Mouse (Mus musculus) embryonic facial prominence, embryonic 10.5 days (tissue): ENCODE results near the gene BC029722. TPM values are rescaled to one million over a fixed set of nuclear protein-coding genes. Genes with fewer than 3 reads are reported as not detected.
"Not testable (repeated sequence)": the region's sequence is repeated elsewhere in the genome, so short reads cannot be mapped to it uniquely, and the experiment has no call there.

Experiments
- DNase-seq: peaks from one replicate; pipeline ENCODE4 v3.0.0-alpha.2; 2017; ENCODE audit warnings: low spot score
- H3K27ac ChIP-seq: fragments of 300-500 bp; sonication (generic); replicated peaks from 2 replicates; pipeline ENCODE4 v1.5.1; 2016; ENCODE audit warnings: mild to moderate bottlenecking
- H3K27me3 ChIP-seq: fragments of 300-500 bp; sonication (generic); replicated peaks from 2 replicates; pipeline ENCODE4 v1.6.1; 2016; ENCODE audit warnings: low read depth, mild to moderate bottlenecking; ENCODE audit not compliant: poor library complexity, severe bottlenecking
- H3K36me3 ChIP-seq: fragments of 300-500 bp; sonication (generic); replicated peaks from 2 replicates; pipeline ENCODE4 v1.6.1; 2016; ENCODE audit warnings: mild to moderate bottlenecking, moderate library complexity
- H3K4me1 ChIP-seq: fragments of 300-500 bp; sonication (generic); 2 replicates; pipeline ENCODE4 v1.6.1; 2016
- H3K4me3 ChIP-seq: fragments of 300-500 bp; sonication (generic); 2 replicates; pipeline ENCODE4 v1.5.1; 2016; ENCODE audit warnings: mild to moderate bottlenecking, moderate library complexity
- H3K9me3 ChIP-seq: fragments of 300-500 bp; sonication (generic); 2 replicates; pipeline ENCODE4 v1.6.1; 2016; ENCODE audit warnings: mild to moderate bottlenecking
- WGBS: fragments of 180-500 bp; shearing (Covaris S2); methylation state at CpG from one replicate; pipeline ENCODE4 v1.1.7; 2016; 5-methylcytosine and 5-hydroxymethylcytosine counted together
- polyA plus RNA-seq: library from polyadenylated mRNA; unstranded; fragments of >200 nt; fragmentation: Nextera tagmentation; extraction: Ambion mirVana; gene quantifications from 2 replicates; pipeline ENCODE4 v1.2.1, GENCODE M21; 2016

BC029722 gene
- polyA plus RNA-seq, 1 experiment from 2014 or later, result 8.4 TPM

- 62% methylated on average over 9 of the region's 9 CpGs for WGBS
- no peak for DNase-seq
- Histone ChIP-seq H3K36me3 (no peaks in the 10 kb centered on the region), H3K9me3 (no peaks in the 10 kb centered on the region), H3K4me3 (no peak within 1 kb of the TSS), H3K4me1 (peaks cover 7% of the 10 kb centered on the region; the same call in 1 of the 2 replicates), H3K27me3 (peaks cover 14% of the 10 kb centered on the region; the same call in 1 of the 2 replicates), H3K27ac (no peak within 1 kb of the TSS)
Measured at GRCm38 (mm10) chr2:155834732-155835131, 15.5 kb upstream of the BC029722 start, which contains the start of gene Fam83c. TSS of gene Fam83c (minus strand) at chr2:155834854.

- 64% methylated on average over 1 of the region's 1 CpGs for WGBS
- not testable (repeated sequence) for H3K4me3 ChIP-seq, DNase-seq, H3K9me3 ChIP-seq, H3K36me3 ChIP-seq, H3K27ac ChIP-seq
- Histone ChIP-seq H3K27me3 (peaks cover 10% of the 10 kb centered on the region; the same call in 1 of the 2 replicates), H3K4me1 (peaks cover 16% of the 10 kb centered on the region)
Measured at GRCm38 (mm10) chr2:155832087-155832486, 12.9 kb upstream of the BC029722 start.

GRCm38 (mm10) chr2:155831302-155831701 lies 12.1 kb upstream of the BC029722 start:
- peaks cover 10% of the 10 kb centered on the region; the same call in 1 of the 2 replicates for H3K27me3 ChIP-seq
- WGBS, result 67% methylated on average over 9 of the region's 9 CpGs
- DNase-seq, result peak; percentile 40
- H3K4me3 ChIP-seq, result no peak overlapping the region
- peaks cover 21% of the 10 kb centered on the region for H3K4me1 ChIP-seq
- no peaks in the 10 kb centered on the region for H3K9me3 ChIP-seq
- H3K27ac ChIP-seq, result no peak overlapping the region
- no peaks in the 10 kb centered on the region for H3K36me3 ChIP-seq

- H3K4me3 ChIP-seq, result no peak overlapping the region
- WGBS, result 90% methylated on average over 8 of the region's 8 CpGs
- H3K4me1 ChIP-seq, result peaks cover 23% of the 10 kb centered on the region
- H3K27ac ChIP-seq, result no peak overlapping the region
- peaks cover 10% of the 10 kb centered on the region; the same call in 1 of the 2 replicates for H3K27me3 ChIP-seq
- no peaks in the 10 kb centered on the region for H3K36me3 ChIP-seq
- DNase-seq, result no peak
- no peaks in the 10 kb centered on the region for H3K9me3 ChIP-seq
Measured at GRCm38 (mm10) chr2:155830841-155831240, 11.6 kb upstream of the BC029722 start.

- Histone ChIP-seq H3K4me3 (peak within 1 kb of the TSS; percentile 85), H3K36me3 (peaks cover 24% of the 10 kb centered on the region), H3K4me1 (peaks cover 26% of the 10 kb centered on the region), H3K27ac (peak within 1 kb of the TSS; percentile 86), H3K27me3 (no peaks in the 10 kb centered on the region), H3K9me3 (no peaks in the 10 kb centered on the region)
- WGBS, result 4% methylated on average over 27 of the region's 27 CpGs
- DNase-seq, result peak; percentile 94
Measured at GRCm38 (mm10) chr2:155826630-155827424, 7.6 kb upstream of the BC029722 start, which contains the start of gene Eif6. TSS of gene Eif6 (minus strand) at chr2:155826925.

- Histone ChIP-seq H3K9me3 (no peaks in the 10 kb centered on the region), H3K27me3 (no peaks in the 10 kb centered on the region), H3K27ac (peak overlapping the region; percentile 86), H3K4me1 (peaks cover 26% of the 10 kb centered on the region), H3K4me3 (peak overlapping the region; percentile 85), H3K36me3 (peaks cover 31% of the 10 kb centered on the region)
- DNase-seq, result peak; percentile 37
- WGBS, result 3% methylated on average over 52 of the region's 52 CpGs
Measured at GRCm38 (mm10) chr2:155825904-155826629, 6.8 kb upstream of the BC029722 start.

- no peaks in the 10 kb centered on the region for H3K9me3 ChIP-seq
- H3K27me3 ChIP-seq, result no peaks in the 10 kb centered on the region
- no peak overlapping the region for H3K4me3 ChIP-seq
- DNase-seq, result no peak
- WGBS, result 93% methylated on average over 8 of the region's 8 CpGs
- no peak overlapping the region for H3K27ac ChIP-seq
- H3K36me3 ChIP-seq, result peaks cover 48% of the 10 kb centered on the region
- H3K4me1 ChIP-seq, result peaks cover 40% of the 10 kb centered on the region
Measured at GRCm38 (mm10) chr2:155823722-155824121, 4.5 kb upstream of the BC029722 start.

GRCm38 (mm10) chr2:155820779-155821178 lies 1.6 kb upstream of the BC029722 start:
- Histone ChIP-seq H3K4me1 (peaks cover 39% of the 10 kb centered on the region), H3K27ac (no peak overlapping the region), H3K9me3 (no peaks in the 10 kb centered on the region), H3K27me3 (0 out of 2 replicates have a peak, but pooled peaks cover 8% of the 10 kb centered on the region), H3K4me3 (no peak overlapping the region), H3K36me3 (peaks cover 48% of the 10 kb centered on the region)
- DNase-seq, result no peak
- WGBS, result 90% methylated on average over 5 of the region's 5 CpGs

- H3K9me3 ChIP-seq, result no peaks in the 10 kb centered on the region
- H3K27me3 ChIP-seq, result 0 out of 2 replicates have a peak, but pooled peaks cover 9% of the 10 kb centered on the region
- peak overlapping the region; percentile 84 for H3K27ac ChIP-seq
- DNase-seq, result no peak
- WGBS, result 68% methylated on average over 6 of the region's 6 CpGs
- H3K4me1 ChIP-seq, result peaks cover 30% of the 10 kb centered on the region
- peaks cover 48% of the 10 kb centered on the region for H3K36me3 ChIP-seq
- H3K4me3 ChIP-seq, result peak overlapping the region; percentile 75
Measured at GRCm38 (mm10) chr2:155819449-155820251, 424 bp upstream of the BC029722 start.

- peak overlapping the region; percentile 84 for H3K27ac ChIP-seq
- H3K36me3 ChIP-seq, result peaks cover 44% of the 10 kb centered on the region
- H3K9me3 ChIP-seq, result no peaks in the 10 kb centered on the region
- peak overlapping the region; percentile 75 for H3K4me3 ChIP-seq
- 2% methylated on average over 37 of the region's 37 CpGs for WGBS
- DNase-seq, result peak; percentile 92
- 0 out of 2 replicates have a peak, but pooled peaks cover 9% of the 10 kb centered on the region for H3K27me3 ChIP-seq
- peaks cover 30% of the 10 kb centered on the region for H3K4me1 ChIP-seq
Measured at GRCm38 (mm10) chr2:155818596-155819391, 432 bp downstream of the BC029722 start.
